Mouse (Mus musculus): ENCODE measurements around the gene Tbl1xr1.

The Tbl1xr1 gene

GRCm38 (mm10) chr3:22204186-22204585 is 127.7 kb downstream of the Tbl1xr1 start:
- no peak for DNase-seq (ENCODE audit: low read depth, low spot score)

- DNase-seq (ENCODE audit: low read depth, low spot score): no peak
Observed at GRCm38 (mm10) chr3:22221557-22221956, 145.1 kb downstream of the Tbl1xr1 start.

DNA sequence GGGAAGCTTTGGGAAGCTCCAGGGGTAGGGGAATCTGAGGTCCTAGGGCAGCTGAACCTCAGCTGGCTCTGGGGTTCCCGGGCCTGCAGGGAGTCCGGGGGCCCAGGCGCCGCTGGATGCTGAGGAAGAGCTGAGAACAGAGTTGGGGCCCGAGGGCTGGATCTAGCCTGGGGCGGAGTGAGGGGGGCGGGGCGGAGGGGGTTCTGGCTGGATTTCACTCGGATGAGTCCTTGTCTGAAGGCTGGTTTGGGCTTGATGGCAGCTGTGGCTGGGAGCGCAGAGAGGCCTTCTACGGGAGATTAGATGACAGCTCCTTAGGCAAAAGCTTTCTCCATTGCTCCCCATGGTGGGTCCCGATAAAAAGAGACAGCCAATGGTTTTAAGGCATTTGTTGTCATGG is 145.9 kb downstream of the Tbl1xr1 start:
- no peak for DNase-seq (ENCODE audit: low read depth, low spot score)

- no peak for DNase-seq (ENCODE audit: low read depth, low spot score)
Observed at GRCm38 (mm10) chr3:22223023-22223422, 146.6 kb downstream of the Tbl1xr1 start.

DNA sequence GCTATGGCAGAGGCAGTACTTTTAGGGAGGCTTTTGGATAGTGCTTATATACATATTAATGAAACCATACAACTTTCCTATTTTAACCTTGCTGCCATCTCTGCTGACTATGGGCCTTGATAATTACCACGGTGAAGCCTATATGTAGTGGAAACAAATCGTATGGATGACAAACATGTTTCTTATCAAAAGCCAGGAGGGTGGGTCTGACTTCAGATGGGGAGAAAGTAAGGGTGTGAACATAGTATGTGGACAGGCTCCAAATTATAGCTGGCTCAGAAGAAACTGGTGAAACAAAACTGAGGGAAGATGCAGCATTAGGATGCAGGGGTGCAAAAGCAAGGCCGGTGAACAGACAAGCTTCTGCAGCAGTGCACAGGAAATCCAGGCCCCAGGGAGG is 151.6 kb downstream of the Tbl1xr1 start:
- no peak for DNase-seq (ENCODE audit: low read depth, low spot score)

DNA sequence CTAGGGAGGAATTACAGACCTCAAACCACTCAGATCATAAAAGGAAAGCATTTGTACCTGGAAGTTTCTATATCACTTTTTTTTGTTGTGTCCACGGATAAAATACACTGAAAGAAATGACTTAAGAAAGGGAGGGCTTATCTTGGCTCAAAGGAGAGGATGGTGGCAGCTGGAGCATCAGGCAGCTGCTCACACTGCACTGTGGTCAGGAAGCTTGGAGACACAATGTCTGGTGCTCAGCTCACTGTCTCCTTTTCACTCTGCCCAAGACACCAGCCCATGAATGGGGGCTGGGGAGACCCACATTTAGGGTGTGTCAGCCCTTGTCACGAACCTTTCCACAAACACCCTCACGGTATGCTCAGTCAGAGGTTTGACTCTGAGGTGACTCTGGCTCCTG is 154.2 kb downstream of the Tbl1xr1 start:
- DNase-seq (ENCODE audit: low read depth, low spot score): no peak

DNA sequence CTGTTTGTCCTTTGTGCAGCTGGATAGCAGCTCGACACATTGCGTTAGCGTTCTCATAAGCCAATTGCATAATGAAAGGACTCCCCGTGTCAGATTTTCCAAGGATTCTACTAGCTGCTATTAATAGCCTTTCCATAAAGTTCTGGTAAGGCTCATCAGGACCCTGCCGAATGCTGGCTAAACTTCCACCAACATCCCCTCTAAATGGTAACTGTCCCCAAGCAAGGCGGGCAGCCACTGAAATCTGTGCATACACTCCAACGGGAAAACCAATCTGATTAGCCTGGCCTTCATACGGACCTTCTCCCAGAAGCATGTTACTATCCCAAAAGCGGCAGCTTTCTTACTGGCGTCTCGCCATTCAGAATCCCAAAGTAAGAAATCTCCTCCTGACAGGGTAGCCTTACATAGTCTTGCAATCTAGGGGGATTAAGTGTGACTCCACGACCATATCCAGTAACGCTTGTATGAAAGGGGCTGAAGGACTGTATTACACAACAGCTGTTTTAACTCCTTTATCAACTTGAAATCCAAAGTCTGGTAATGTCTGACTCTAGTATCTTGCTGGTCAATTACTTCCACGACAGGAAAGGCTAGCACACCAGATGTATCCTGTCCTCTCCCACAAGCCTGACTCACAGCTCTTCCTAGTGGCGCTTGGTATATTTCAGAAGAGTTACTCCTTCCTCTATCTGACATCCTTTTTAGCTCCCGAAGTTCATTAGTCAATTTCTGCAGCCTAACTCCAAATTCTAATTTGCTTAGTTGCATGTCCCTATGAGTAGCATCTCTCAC is 161.9 kb downstream of the Tbl1xr1 start:
- no peak for DNase-seq (ENCODE audit: low read depth, low spot score)

Measured in retina, adult 2 months (tissue).